Mouse (Mus musculus): ENCODE measurements at regions not wholly inside any gene's neighbourhood (a gene's known extent, or its start where the extent isn't known, plus 50 kb on each side); places are given as distances from the start of the nearest gene placed in this dataset.

DNA sequence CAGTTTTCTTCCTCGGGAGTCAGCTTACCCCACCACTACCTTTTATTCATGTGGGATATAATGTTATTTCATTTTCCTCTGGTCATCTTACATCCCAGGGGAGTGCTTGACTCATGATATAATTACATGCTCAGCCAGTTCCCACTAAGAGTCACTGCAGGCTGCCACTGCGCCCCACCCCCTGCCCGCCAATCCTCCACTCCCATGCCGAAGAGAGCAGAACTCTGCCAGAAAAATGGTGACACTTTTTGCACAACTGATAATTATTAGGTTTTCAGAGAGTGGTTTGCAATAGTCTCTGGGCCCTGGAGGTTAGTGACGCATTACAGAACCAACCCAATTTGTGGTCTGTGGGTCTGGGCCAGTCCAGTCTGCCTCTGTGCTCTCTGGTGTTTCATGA is 212.9 kb downstream of the Hlx start:
- no peak overlapping the region for H3K4me3 ChIP-seq (ENCODE audit: insufficient read depth, poor library complexity, severe bottlenecking)
- H3K79me2 ChIP-seq (ENCODE audit: control insufficient read depth, insufficient read depth): no peaks in the 10 kb centered on the region
- no peaks in the 10 kb centered on the region for H3K79me3 ChIP-seq (ENCODE audit: low read depth)
- no peaks in the 10 kb centered on the region for H3K27me3 ChIP-seq (ENCODE audit: control insufficient read depth, insufficient read depth, insufficient read length)
- no peaks in the 10 kb centered on the region for H3K36me3 ChIP-seq (ENCODE audit: control insufficient read depth, insufficient read depth)
- H3ac ChIP-seq (ENCODE audit: control insufficient read depth, insufficient read length, low read depth): no peak overlapping the region
- TF ChIP-seq CTCF (IDR thresholded peaks at IDR 0.05; ENCODE audit: control insufficient read depth, insufficient read depth, insufficient read length) (no peak), MAX (IDR thresholded peaks at IDR 0.05) (peak; percentile 33), MYOG (IDR thresholded peaks at IDR 0.05; ENCODE audit: control insufficient read depth, extremely low read depth, insufficient read length) (no peak), USF1 (IDR thresholded peaks at IDR 0.05; ENCODE audit: low read depth) (no peak), MYOD1 (IDR thresholded peaks at IDR 0.05; ENCODE audit: control insufficient read depth, insufficient read length, low read depth) (peak; percentile 6), CEBPB (IDR thresholded peaks at IDR 0.05; ENCODE audit: low read depth) (peak; percentile 73), FOSL1 (IDR thresholded peaks at IDR 0.05; ENCODE audit: insufficient read depth, low read length, poor library complexity, severe bottlenecking) (peak; percentile 89)

DNA sequence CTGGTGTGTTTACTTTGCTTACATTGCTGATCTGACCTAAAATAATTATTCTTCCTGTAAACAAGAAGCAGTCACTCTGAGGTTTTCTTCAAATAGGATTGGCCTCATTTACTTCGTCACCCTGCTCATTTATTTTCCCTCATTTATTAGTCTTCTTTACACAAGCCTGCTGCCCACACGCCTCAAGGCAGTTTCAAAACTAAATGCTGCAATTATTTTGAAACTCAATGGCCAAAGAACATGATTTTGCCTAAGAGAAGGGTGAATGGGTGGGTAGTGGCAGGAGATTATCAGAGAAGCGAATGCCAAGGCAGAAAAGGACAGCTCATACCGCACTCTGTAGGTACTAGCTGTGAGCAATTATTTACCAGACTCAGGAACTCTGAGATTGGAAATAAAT is 227.8 kb downstream of the Hlx start:
- TF ChIP-seq USF1 (IDR thresholded peaks at IDR 0.05; ENCODE audit: low read depth): no peak
- TF ChIP-seq MYOD1 (IDR thresholded peaks at IDR 0.05; ENCODE audit: control insufficient read depth, insufficient read length, low read depth): no peak
- TF ChIP-seq FOSL1 (IDR thresholded peaks at IDR 0.05; ENCODE audit: insufficient read depth, low read length, poor library complexity, severe bottlenecking): no peak
- TF ChIP-seq CEBPB (IDR thresholded peaks at IDR 0.05; ENCODE audit: low read depth): no peak
- TF ChIP-seq CTCF (IDR thresholded peaks at IDR 0.05; ENCODE audit: control insufficient read depth, insufficient read depth, insufficient read length): no peak
- TF ChIP-seq MAX (IDR thresholded peaks at IDR 0.05): no peak
- TF ChIP-seq MYOG (IDR thresholded peaks at IDR 0.05; ENCODE audit: control insufficient read depth, extremely low read depth, insufficient read length): no peak

DNA sequence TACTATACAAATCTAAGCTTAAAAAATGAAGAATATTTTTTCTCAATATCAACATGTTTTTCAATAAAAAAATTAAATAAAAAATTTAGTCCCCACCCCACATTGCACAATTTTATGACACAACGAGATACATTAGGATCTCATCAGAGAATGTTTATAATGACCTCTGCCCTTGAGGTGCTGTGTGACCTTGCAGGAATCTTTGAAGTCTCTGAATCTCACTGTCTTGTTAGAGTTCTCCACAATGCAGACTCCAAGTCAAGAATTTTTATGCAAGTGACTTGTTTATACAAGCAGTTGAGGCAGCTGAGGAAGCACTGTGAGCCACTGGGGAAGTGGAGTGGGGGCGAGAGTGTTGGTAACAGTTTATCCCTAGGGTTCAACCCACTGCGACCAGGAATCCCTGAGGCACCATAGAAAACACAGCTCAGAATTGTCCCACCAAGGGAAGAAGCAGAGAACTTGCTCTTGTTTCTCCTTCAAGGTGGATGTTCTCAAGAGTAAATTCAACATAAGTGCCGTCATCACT is 228.5 kb downstream of the Hlx start:
- TF ChIP-seq CEBPB (IDR thresholded peaks at IDR 0.05; ENCODE audit: low read depth) (no peak), FOSL1 (IDR thresholded peaks at IDR 0.05; ENCODE audit: insufficient read depth, low read length, poor library complexity, severe bottlenecking) (no peak), MYOD1 (IDR thresholded peaks at IDR 0.05; ENCODE audit: control insufficient read depth, insufficient read length, low read depth) (no peak), USF1 (IDR thresholded peaks at IDR 0.05; ENCODE audit: low read depth) (no peak), MYOG (IDR thresholded peaks at IDR 0.05; ENCODE audit: control insufficient read depth, extremely low read depth, insufficient read length) (no peak), CTCF (IDR thresholded peaks at IDR 0.05; ENCODE audit: control insufficient read depth, insufficient read depth, insufficient read length) (no peak), MAX (IDR thresholded peaks at IDR 0.05) (no peak)
- no peak overlapping the region for H3K4me3 ChIP-seq (ENCODE audit: insufficient read depth, poor library complexity, severe bottlenecking)
- H3K27me3 ChIP-seq (ENCODE audit: control insufficient read depth, insufficient read depth, insufficient read length): no peaks in the 10 kb centered on the region
- H3ac ChIP-seq (ENCODE audit: control insufficient read depth, insufficient read length, low read depth): no peak overlapping the region
- no peaks in the 10 kb centered on the region for H3K79me2 ChIP-seq (ENCODE audit: control insufficient read depth, insufficient read depth)
- no peaks in the 10 kb centered on the region for H3K36me3 ChIP-seq (ENCODE audit: control insufficient read depth, insufficient read depth)
- H3K79me3 ChIP-seq (ENCODE audit: low read depth): no peaks in the 10 kb centered on the region

More for the DNA sequence above, 227.8 kb downstream of the Hlx start:
- Histone ChIP-seq H3K79me2 (ENCODE audit: control insufficient read depth, insufficient read depth) (no peaks in the 10 kb centered on the region), H3K4me3 (ENCODE audit: insufficient read depth, poor library complexity, severe bottlenecking) (no peak overlapping the region), H3ac (ENCODE audit: control insufficient read depth, insufficient read length, low read depth) (no peak overlapping the region), H3K79me3 (ENCODE audit: low read depth) (no peaks in the 10 kb centered on the region), H3K36me3 (ENCODE audit: control insufficient read depth, insufficient read depth) (no peaks in the 10 kb centered on the region), H3K27me3 (ENCODE audit: control insufficient read depth, insufficient read depth, insufficient read length) (no peaks in the 10 kb centered on the region)

DNA sequence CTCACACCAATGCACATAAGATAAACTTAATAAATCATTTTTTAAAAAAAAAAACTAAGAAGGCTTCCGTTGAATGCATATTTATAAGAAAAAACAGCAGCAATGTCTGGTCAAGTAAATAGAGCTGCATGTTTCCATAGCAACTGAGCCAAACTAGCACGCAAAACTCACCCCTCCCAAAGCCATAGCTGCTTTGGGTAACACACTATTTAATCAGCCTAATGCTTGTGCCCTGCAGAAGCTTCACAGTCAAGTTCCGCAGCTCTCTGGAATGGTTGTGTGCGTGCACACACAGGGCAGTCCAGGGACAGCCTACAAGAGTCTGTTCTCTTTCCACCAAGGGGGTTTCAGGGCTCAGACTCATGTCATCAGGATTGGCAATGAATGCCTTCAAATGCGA is 231.7 kb downstream of the Hlx start:
- Histone ChIP-seq H3K79me3 (ENCODE audit: low read depth) (no peaks in the 10 kb centered on the region), H3K36me3 (ENCODE audit: control insufficient read depth, insufficient read depth) (no peaks in the 10 kb centered on the region), H3ac (ENCODE audit: control insufficient read depth, insufficient read length, low read depth) (no peak overlapping the region), H3K4me3 (ENCODE audit: insufficient read depth, poor library complexity, severe bottlenecking) (no peak overlapping the region), H3K27me3 (ENCODE audit: control insufficient read depth, insufficient read depth, insufficient read length) (no peaks in the 10 kb centered on the region), H3K79me2 (ENCODE audit: control insufficient read depth, insufficient read depth) (no peaks in the 10 kb centered on the region)
- TF ChIP-seq MYOD1 (IDR thresholded peaks at IDR 0.05; ENCODE audit: control insufficient read depth, insufficient read length, low read depth): no peak
- TF ChIP-seq MAX (IDR thresholded peaks at IDR 0.05): no peak

DNA sequence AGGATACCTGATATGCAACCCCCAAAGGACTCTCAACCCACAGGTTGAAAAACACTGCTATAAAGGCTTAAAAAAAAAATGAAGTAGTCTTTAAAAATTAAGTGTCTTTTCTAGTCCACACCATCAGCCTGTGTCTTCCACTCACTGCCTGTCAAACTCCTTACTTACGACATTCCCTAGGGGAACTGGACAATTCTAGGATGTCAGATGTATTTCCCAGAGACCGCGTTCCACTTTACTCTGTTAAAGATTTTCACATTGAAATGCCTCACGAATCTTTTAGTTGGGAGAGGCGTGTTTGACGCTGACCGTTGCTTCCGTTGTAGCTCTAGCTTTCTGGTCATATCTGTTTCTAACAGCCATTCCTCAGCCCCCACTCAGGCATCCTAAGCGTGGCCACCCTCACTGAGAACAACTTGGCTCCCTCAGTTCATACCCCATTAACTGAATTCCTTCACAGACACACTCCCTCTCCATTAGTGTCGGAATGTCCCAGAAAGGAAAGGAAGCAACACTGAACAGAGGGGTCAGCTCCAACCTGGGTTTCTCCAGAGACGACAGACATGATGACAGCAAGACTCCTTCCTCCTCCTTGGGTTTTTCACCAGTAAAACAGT is 233.4 kb downstream of the Hlx start:
- H3K79me3 ChIP-seq (ENCODE audit: low read depth): no peaks in the 10 kb centered on the region
- no peak overlapping the region for H3ac ChIP-seq (ENCODE audit: control insufficient read depth, insufficient read length, low read depth)
- TF ChIP-seq MYOG (IDR thresholded peaks at IDR 0.05; ENCODE audit: control insufficient read depth, extremely low read depth, insufficient read length) (no peak), CTCF (IDR thresholded peaks at IDR 0.05; ENCODE audit: control insufficient read depth, insufficient read depth, insufficient read length) (no peak), MYOD1 (IDR thresholded peaks at IDR 0.05; ENCODE audit: control insufficient read depth, insufficient read length, low read depth) (no peak), USF1 (IDR thresholded peaks at IDR 0.05; ENCODE audit: low read depth) (no peak), CEBPB (IDR thresholded peaks at IDR 0.05; ENCODE audit: low read depth) (no peak), MAX (IDR thresholded peaks at IDR 0.05) (no peak), FOSL1 (IDR thresholded peaks at IDR 0.05; ENCODE audit: insufficient read depth, low read length, poor library complexity, severe bottlenecking) (no peak)
- H3K36me3 ChIP-seq (ENCODE audit: control insufficient read depth, insufficient read depth): no peaks in the 10 kb centered on the region
- no peak overlapping the region for H3K4me3 ChIP-seq (ENCODE audit: insufficient read depth, poor library complexity, severe bottlenecking)
- H3K79me2 ChIP-seq (ENCODE audit: control insufficient read depth, insufficient read depth): no peaks in the 10 kb centered on the region
- H3K27me3 ChIP-seq (ENCODE audit: control insufficient read depth, insufficient read depth, insufficient read length): no peaks in the 10 kb centered on the region

DNA sequence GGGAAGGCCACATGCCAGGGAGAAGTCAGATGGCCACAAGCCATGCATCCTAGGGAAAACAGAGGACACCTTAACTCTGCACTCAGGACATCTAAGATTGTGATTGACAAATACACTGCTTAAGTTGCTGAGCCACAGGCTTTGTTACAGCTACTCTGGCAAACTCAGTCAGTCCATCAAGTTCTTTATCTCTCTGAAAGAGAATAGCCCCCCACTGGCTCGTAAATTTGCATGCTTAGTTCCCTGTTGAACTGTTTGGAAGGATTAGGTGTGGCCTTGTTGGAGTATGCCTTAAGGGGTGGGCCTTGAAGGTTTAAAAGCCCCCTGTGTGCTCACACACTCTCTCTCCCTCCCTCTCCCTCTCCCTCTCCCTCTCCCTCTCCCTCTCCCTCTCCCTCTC is 235.4 kb downstream of the Hlx start:
- H3K36me3 ChIP-seq (ENCODE audit: control insufficient read depth, insufficient read depth): no peaks in the 10 kb centered on the region
- H3ac ChIP-seq (ENCODE audit: control insufficient read depth, insufficient read length, low read depth): no peak overlapping the region
- H3K4me3 ChIP-seq (ENCODE audit: insufficient read depth, poor library complexity, severe bottlenecking): no peak overlapping the region
- no peak for TF ChIP-seq MAX (IDR thresholded peaks at IDR 0.05)
- TF ChIP-seq FOSL1 (IDR thresholded peaks at IDR 0.05; ENCODE audit: insufficient read depth, low read length, poor library complexity, severe bottlenecking): no peak
- no peak for TF ChIP-seq MYOD1 (IDR thresholded peaks at IDR 0.05; ENCODE audit: control insufficient read depth, insufficient read length, low read depth)
- TF ChIP-seq MYOG (IDR thresholded peaks at IDR 0.05; ENCODE audit: control insufficient read depth, extremely low read depth, insufficient read length): no peak
- no peak for TF ChIP-seq CEBPB (IDR thresholded peaks at IDR 0.05; ENCODE audit: low read depth)
- no peak for TF ChIP-seq USF1 (IDR thresholded peaks at IDR 0.05; ENCODE audit: low read depth)
- TF ChIP-seq CTCF (IDR thresholded peaks at IDR 0.05; ENCODE audit: control insufficient read depth, insufficient read depth, insufficient read length): no peak
- no peaks in the 10 kb centered on the region for H3K27me3 ChIP-seq (ENCODE audit: control insufficient read depth, insufficient read depth, insufficient read length)
- H3K79me2 ChIP-seq (ENCODE audit: control insufficient read depth, insufficient read depth): no peaks in the 10 kb centered on the region
- H3K79me3 ChIP-seq (ENCODE audit: low read depth): no peaks in the 10 kb centered on the region

Measured in C2C12 (cell line).